Mouse (Mus musculus) midbrain, embryonic 13.5 days (tissue): ENCODE results near the gene Nkx2-5. TPM values are rescaled to one million over a fixed set of nuclear protein-coding genes. Genes with fewer than 3 reads are reported as not detected.

Source experiments
- ATAC-seq: fragments of 200-750 bp; cut with Nextera tagmentation; 2 replicates; pipeline ENCODE4 v1.8.0; 2017; ENCODE audit warnings: mild to moderate bottlenecking, moderate TSS enrichment, moderate library complexity
- H3K27ac ChIP-seq: fragments of 300-500 bp; sonication (generic); 2 replicates; pipeline ENCODE4 v1.5.1; 2015; ENCODE audit warnings: inconsistent platforms, mild to moderate bottlenecking, moderate library complexity
- H3K27me3 ChIP-seq: fragments of 300-500 bp; sonication (generic); 2 replicates; pipeline ENCODE4 v1.6.1; 2015; ENCODE audit warnings: mild to moderate bottlenecking, inconsistent platforms
- H3K36me3 ChIP-seq: fragments of 300-500 bp; sonication (generic); 2 replicates; pipeline ENCODE4 v1.6.1; 2015; ENCODE audit warnings: mild to moderate bottlenecking, inconsistent platforms
- H3K4me1 ChIP-seq: fragments of 300-500 bp; sonication (generic); replicated peaks from 2 replicates; pipeline ENCODE4 v1.6.1; 2015; ENCODE audit warnings: inconsistent platforms
- H3K4me2 ChIP-seq: fragments of 300-500 bp; sonication (generic); replicated peaks from 2 replicates; pipeline ENCODE4 v1.6.1; 2015; ENCODE audit warnings: moderate library complexity, mild to moderate bottlenecking, inconsistent platforms
- H3K4me3 ChIP-seq: fragments of 300-500 bp; sonication (generic); replicated peaks from 2 replicates; pipeline ENCODE4 v1.5.1; 2015; ENCODE audit warnings: mild to moderate bottlenecking, inconsistent platforms
- H3K9ac ChIP-seq: fragments of 300-500 bp; sonication (generic); replicated peaks from 2 replicates; pipeline ENCODE4 v1.6.1; 2015; ENCODE audit warnings: mild to moderate bottlenecking, inconsistent platforms
- H3K9me3 ChIP-seq: fragments of 300-500 bp; sonication (generic); 2 replicates; pipeline ENCODE4 v1.6.1; 2016; ENCODE audit warnings: mild to moderate bottlenecking, inconsistent platforms
- WGBS: fragments of 180-500 bp; shearing (Covaris S2); methylation state at CpG from one replicate; pipeline ENCODE4 v1.1.7; 2015; 5-methylcytosine and 5-hydroxymethylcytosine counted together
- polyA plus RNA-seq: library from polyadenylated mRNA; unstranded; fragments of >200 nt; fragmentation: Nextera tagmentation; extraction: Ambion mirVana; gene quantifications from 2 replicates; pipeline ENCODE4 v1.2.1, GENCODE M21; 2015

Gene Nkx2-5
- polyA plus RNA-seq, 1 experiment from 2014 or later: not detected

DNA sequence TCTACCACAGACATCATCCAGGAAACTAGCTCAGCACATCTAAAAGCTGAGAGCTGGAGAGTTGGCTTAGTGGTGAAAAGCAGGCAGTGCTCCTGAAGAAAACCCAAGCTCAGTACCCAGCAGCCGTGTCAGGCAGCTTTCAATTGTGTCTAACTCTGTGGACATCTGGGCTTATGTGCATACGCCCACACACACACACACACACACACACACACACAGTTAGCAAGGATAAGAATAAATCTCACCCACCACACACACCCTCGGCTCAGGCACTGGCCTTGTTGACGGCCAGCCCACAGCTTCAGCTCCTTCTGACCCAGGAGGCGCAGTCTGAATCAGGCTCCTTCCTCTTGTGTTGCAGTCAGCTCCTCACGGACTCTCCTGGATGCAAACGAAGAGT is 53.2 kb downstream of the Nkx2-5 start:
- H3K4me1 ChIP-seq: no peaks in the 10 kb centered on the region
- H3K27me3 ChIP-seq: no peaks in the 10 kb centered on the region
- H3K9ac ChIP-seq: no peak overlapping the region
- H3K4me2 ChIP-seq: no peak overlapping the region
- no peak for ATAC-seq
- H3K36me3 ChIP-seq: peaks cover 67% of the 10 kb centered on the region
- H3K27ac ChIP-seq: no peak overlapping the region
- no peak overlapping the region for H3K4me3 ChIP-seq
- H3K9me3 ChIP-seq: no peaks in the 10 kb centered on the region
- WGBS: 86% methylated on average over 7 of the region's 7 CpGs

GRCm38 (mm10) chr17:26790269-26791214 is 54.3 kb downstream of the Nkx2-5 start:
- H3K9me3 ChIP-seq: no peaks in the 10 kb centered on the region
- H3K4me2 ChIP-seq: no peak overlapping the region
- H3K4me1 ChIP-seq: no peaks in the 10 kb centered on the region
- no peak overlapping the region for H3K4me3 ChIP-seq
- H3K9ac ChIP-seq: no peak overlapping the region
- no peaks in the 10 kb centered on the region for H3K27me3 ChIP-seq
- H3K27ac ChIP-seq: no peak overlapping the region
- H3K36me3 ChIP-seq: peaks cover 74% of the 10 kb centered on the region
- 89% methylated on average over 11 of the region's 11 CpGs for WGBS
- ATAC-seq: no peak

GRCm38 (mm10) chr17:26789460-26790268 is 55.1 kb downstream of the Nkx2-5 start:
- Histone ChIP-seq H3K4me2 (no peak overlapping the region), H3K27ac (no peak overlapping the region), H3K36me3 (peaks cover 83% of the 10 kb centered on the region), H3K4me1 (no peaks in the 10 kb centered on the region), H3K9me3 (no peaks in the 10 kb centered on the region), H3K9ac (no peak overlapping the region), H3K27me3 (no peaks in the 10 kb centered on the region), H3K4me3 (no peak overlapping the region)
- 95% methylated on average over 8 of the region's 8 CpGs for WGBS
- no peak for ATAC-seq

DNA sequence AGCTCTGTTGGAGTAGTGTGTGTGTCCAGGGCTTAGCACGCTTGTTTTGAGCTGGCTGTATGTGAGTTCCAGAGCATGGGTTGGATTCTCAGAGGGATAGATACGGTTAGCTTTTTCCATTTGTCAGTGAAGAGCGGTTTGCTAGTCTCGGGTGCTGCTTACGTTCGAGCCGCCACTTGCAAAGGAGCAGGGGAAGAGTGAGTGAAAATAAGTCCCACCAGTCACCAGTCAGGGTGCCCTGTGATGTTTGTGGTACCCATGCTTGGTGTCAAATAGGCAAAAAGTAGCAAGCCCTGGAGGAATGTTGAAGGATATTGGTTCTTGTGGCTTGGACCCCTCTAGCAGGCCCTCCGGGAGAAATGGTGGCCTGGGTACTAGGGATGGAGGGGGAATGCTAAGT is 55.8 kb downstream of the Nkx2-5 start:
- H3K9me3 ChIP-seq: no peaks in the 10 kb centered on the region
- no peak overlapping the region for H3K4me2 ChIP-seq

More for the DNA sequence above, 55.8 kb downstream of the Nkx2-5 start:
- no peaks in the 10 kb centered on the region for H3K4me1 ChIP-seq
- H3K4me3 ChIP-seq: no peak overlapping the region
- H3K27me3 ChIP-seq: no peaks in the 10 kb centered on the region
- H3K36me3 ChIP-seq: peaks cover 90% of the 10 kb centered on the region
- no peak overlapping the region for H3K27ac ChIP-seq
- ATAC-seq: no peak
- no peak overlapping the region for H3K9ac ChIP-seq
- 93% methylated on average over 8 of the region's 8 CpGs for WGBS

Other genes with a start within 250 kb of the Nkx2-5 start
- 93.2 and 105 TPM in 2 replicates for gene Atp6v0e, start 181.8 kb downstream of the Nkx2-5 start, polyA plus RNA-seq
- 16.9 and 18.0 TPM in 2 replicates for gene Crebrf, start 129.4 kb downstream of the Nkx2-5 start, polyA plus RNA-seq
- gene Bnip1, start 63.9 kb downstream of the Nkx2-5 start, polyA plus RNA-seq: 56.2 and 60.7 TPM in 2 replicates
- 4.2 and 4.4 TPM in 2 replicates for gene Kifc5b, start 72.1 kb upstream of the Nkx2-5 start, polyA plus RNA-seq
- 13.6 and 17.7 TPM in 2 replicates for gene Phf1, start 88.0 kb upstream of the Nkx2-5 start, polyA plus RNA-seq
- 145 and 148 TPM in 2 replicates for gene Cuta, start 94.6 kb upstream of the Nkx2-5 start, polyA plus RNA-seq
- 5.0 and 6.2 TPM in 2 replicates for gene Syngap1, start 96.2 kb upstream of the Nkx2-5 start, polyA plus RNA-seq
- gene Zbtb9, start 128.2 kb upstream of the Nkx2-5 start, polyA plus RNA-seq: 18.9 and 20.8 TPM in 2 replicates
- 2.4 and 3.1 TPM in 2 replicates for gene Bak1, start 184.0 kb upstream of the Nkx2-5 start, polyA plus RNA-seq
- gene Itpr3, start 212.3 kb upstream of the Nkx2-5 start, polyA plus RNA-seq: 0.68 and 1.3 TPM in 2 replicates